Mouse (Mus musculus) mouse embryonic stem cell (cell line): ENCODE results near the gene Capn8.

Experiments
- in situ Hi-C, 2 experiments: fragments of 300-500 bp; cut with MboI; formaldehyde crosslinking; loops; 1 replicate in 1 of 2; 3 replicates in 1 of 2; pipeline ENCODE4 v1.14.3; 2019 to 2020; ENCODE audit warnings: low sequenced_read_pairs in 2 of 2, low pct_unique_long_range_greater_than_20kb in 1 of 2, mixed read lengths in 1 of 2; ENCODE audit not compliant: unreplicated experiment in 1 of 2

The Capn8 gene

GRCm38 (mm10) chr1:182539023-182539940, 25.5 kb upstream of the Capn8 start:
- in situ Hi-C loops, result loop anchor here in 1 of 2 experiments (5.0 to 25.0 kb wide), 3 partner anchors 47 to 652 kb away; no protein-coding TSS in a partner anchor

- in situ Hi-C loops, result loop anchor here in 1 of 2 experiments (10.0 to 25.0 kb wide), 2 partner anchors 157 to 655 kb away; no protein-coding TSS in a partner anchor
Measured at GRCm38 (mm10) chr1:182542110-182542509, 22.7 kb upstream of the Capn8 start.

GRCm38 (mm10) chr1:182543136-182543535, 21.7 kb upstream of the Capn8 start:
- in situ Hi-C loops, result loop anchor here in 1 of 2 experiments (10.0 to 25.0 kb wide), 2 partner anchors 158 to 656 kb away; no protein-coding TSS in a partner anchor

GRCm38 (mm10) chr1:182543906-182544305, 20.9 kb upstream of the Capn8 start:
- in situ Hi-C loops, result loop anchor here in 1 of 2 experiments (10.0 to 25.0 kb wide), 2 partner anchors 159 to 657 kb away; no protein-coding TSS in a partner anchor

DNA sequence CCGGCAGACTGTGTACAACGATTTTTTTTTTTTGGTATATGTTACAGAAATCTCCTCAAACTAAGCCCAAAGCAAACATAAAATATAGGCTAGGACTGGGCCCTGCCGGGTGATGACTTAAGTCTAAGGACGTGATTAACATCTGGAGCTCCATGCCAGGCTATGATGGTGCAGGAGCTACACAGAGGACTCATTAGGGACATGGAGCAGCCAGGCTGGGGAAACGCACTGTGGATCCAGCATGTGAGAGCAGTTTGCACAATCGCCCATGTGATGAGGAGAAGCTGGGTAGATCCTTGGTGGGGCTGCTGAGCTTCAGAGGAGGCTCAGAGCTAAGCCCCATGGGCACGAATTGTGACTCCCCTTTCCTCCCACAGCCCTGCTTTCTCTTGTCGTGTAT, 14.0 kb upstream of the Capn8 start:
- in situ Hi-C loops, result loop anchor here in 1 of 2 experiments (25.0 kb wide), 1 partner anchor 687 kb away; no protein-coding TSS in a partner anchor

DNA sequence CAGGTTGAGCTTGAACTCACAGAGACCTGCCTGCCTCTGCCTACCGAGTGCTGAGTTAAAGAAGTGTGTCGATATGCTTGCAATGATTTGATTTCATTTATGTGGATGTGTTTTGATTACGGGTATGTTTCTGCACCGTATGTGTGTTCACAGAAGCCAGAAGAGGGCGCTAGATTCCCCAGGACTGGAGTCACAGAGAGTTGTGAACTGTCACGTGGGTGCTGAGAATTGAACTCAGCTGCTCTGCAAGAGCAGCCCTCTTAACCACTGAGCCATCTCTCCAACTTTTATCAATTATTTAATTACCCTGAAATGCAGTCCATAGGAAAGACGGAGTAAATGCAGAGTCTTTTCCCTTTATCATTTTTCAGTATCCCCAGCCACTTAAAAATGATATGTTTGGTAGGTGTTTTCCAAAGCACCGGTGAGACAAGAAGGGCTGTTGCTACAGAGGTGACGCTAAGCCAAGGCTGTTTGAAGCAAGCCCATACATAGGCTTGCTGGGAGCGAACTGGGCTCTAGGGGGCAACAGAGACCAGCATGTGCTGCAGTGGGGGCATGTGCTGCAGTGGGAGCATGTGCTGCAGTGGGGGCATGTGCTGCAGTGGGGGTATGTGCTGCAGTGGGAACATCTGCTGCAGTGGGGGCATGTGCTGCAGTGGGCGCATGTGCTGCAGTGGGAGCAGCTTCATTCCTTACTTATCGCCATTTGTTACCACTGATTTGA, 11.0 kb upstream of the Capn8 start:
- in situ Hi-C loops, result loop anchor here in 1 of 2 experiments (25.0 kb wide), 1 partner anchor 683 kb away; no protein-coding TSS in a partner anchor

- in situ Hi-C loops, result loop anchor here in 1 of 2 experiments (25.0 kb wide), 1 partner anchor 679 kb away; no protein-coding TSS in a partner anchor
Measured at GRCm38 (mm10) chr1:182558271-182558670, 6.5 kb upstream of the Capn8 start.

- in situ Hi-C loops, result loop anchor here in 1 of 2 experiments (25.0 kb wide), 1 partner anchor 678 kb away; no protein-coding TSS in a partner anchor
Measured at GRCm38 (mm10) chr1:182559530-182559929, 5.3 kb upstream of the Capn8 start.

DNA sequence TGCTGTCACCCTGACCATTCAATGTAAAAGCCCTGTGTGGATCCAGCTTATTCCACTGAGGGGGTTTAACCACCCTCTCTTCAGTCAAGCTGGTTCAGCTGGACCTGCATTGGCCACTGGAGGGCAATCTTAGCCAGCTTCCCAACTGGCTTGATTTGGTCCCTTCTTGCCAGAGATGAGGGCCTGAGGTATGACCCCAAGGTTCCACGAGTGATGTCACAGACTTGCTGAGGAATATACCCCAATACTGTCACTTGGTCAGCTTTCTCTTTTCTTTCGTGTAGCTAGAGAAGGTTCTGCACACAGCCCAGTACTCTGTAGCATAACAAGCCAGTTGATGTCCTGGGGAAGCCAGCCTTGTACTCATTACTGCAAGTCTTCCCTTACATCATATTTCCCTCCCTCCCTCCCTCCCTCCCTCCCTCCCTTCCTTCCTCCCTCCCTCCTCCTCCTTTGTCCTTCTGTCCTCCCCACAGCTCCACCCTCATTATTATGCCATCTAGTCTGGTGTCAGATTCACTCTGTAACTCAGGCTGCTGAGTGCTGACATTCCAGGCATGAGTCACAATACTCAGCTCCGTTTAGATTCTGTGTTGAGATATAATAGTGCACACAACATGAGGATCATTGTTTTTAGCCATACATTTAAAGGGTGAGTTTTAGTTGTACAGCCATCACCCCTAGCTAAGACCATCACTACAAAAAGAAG, 4.3 kb upstream of the Capn8 start:
- in situ Hi-C loops, result loop anchor here in 1 of 2 experiments (25.0 kb wide), 1 partner anchor 677 kb away; no protein-coding TSS in a partner anchor

DNA sequence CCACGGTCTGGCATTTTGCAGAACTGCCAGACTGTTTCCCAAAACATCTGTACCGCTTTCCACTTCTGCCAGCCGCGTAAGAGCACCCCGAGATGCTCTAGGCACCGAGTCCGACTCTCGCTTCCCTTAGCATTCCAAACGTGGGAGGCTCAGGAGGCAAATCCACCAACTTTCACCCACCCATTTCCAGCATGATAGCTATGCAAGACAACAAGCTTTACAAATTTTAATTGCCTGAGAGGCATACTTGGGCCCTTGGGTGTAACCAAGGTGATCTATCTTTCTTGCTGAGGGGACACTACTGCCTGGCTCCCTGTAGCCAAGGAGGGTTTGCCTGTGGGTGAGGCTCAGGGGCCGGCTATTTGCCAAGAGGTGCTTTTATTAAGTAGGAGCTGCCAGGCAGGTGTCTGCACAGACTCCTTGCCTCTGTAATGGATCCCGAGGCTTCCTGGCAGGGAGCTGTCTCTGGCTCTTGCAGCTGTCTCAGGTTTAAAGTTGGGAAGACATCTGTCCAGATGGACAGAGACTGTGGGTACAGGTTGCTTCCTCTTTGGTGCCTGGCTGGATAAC, 2.8 kb upstream of the Capn8 start:
- in situ Hi-C loops, result loop anchor here in 1 of 2 experiments (25.0 kb wide), 1 partner anchor 675 kb away; no protein-coding TSS in a partner anchor

DNA sequence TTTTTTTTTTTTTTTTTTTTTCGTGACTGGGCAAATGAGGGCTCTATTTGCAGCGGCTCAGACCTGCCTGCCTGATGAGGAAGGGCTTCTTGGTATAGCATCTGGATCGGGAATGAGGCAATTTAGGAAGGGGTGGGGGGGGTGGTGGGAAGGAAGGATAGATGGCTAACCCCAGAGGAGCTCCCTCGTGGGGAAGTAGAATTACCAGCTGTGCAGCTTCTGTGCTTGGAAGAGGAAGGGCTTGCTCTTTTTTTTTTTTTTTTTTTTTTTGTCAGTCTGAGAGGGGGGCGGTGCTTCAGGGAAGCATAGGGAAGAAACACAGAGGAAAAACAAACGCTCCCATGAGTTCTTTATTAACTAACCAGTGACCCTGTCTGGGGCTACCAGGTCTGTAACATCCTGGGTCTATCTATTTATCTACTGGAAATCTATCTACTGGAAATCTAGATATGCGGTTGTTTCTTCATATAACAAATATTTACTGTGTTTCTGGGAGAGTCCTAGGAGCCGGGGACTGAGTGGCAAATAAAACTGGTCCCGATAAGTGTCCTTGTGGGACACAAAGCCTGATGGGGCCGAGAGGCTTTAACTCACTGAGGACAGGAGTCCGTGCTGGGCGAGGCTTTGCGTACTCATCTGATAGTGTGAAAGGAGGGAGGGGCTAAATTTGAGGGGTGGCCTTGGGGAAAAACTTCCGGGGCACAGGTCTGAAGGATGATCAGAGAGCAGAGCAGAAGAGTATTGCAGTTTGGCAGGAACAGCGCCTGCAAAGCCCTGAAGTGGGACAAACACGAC, 2.0 kb upstream of the Capn8 start:
- in situ Hi-C loops, result loop anchor here in 1 of 2 experiments (25.0 kb wide), 1 partner anchor 675 kb away; no protein-coding TSS in a partner anchor

DNA sequence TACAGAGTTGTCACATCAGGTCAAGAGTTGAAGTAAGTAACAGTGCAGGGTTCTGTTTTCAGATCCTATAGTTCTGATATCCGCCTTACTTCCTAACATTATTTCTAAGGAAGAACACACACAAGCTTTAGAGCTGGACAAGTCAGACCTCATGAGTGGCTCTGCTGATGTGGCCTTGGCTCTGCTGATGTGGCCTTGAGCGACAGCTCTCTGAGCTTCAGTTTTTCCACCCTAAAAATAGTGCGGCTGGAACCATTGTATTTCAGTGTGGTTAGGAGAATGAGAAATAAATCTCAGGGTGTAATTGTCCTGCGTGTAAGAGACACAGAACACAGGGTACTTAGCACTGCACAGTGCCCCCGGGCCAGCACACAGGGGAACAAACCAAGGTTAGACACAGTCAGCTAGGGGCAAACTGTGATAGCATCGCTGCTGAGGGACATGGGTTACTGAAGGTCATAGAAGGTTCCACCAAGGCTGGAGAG, 586 bp downstream of the Capn8 start:
- in situ Hi-C loops, result loop anchor here in 1 of 2 experiments (25.0 kb wide), 1 partner anchor 672 kb away; no protein-coding TSS in a partner anchor

GRCm38 (mm10) chr1:182571148-182571547, 6.3 kb downstream of the Capn8 start:
- in situ Hi-C loops, result loop anchor here in 1 of 2 experiments (25.0 kb wide), 1 partner anchor 666 kb away; no protein-coding TSS in a partner anchor

GRCm38 (mm10) chr1:182571973-182572372, 7.2 kb downstream of the Capn8 start:
- in situ Hi-C loops, result loop anchor here in 1 of 2 experiments (25.0 kb wide), 1 partner anchor 665 kb away; no protein-coding TSS in a partner anchor

- in situ Hi-C loops, result loop anchor here in 1 of 2 experiments (25.0 kb wide), 1 partner anchor 663 kb away; no protein-coding TSS in a partner anchor
Measured at GRCm38 (mm10) chr1:182573856-182574665, 9.3 kb downstream of the Capn8 start.

GRCm38 (mm10) chr1:182574666-182575049, 9.9 kb downstream of the Capn8 start:
- in situ Hi-C loops, result loop anchor here in 1 of 2 experiments (25.0 kb wide), 1 partner anchor 663 kb away; no protein-coding TSS in a partner anchor
